Mouse (Mus musculus) testis, adult 2 months (tissue): ENCODE data around the gene Klhl32. TPM values are rescaled to one million over a fixed set of nuclear protein-coding genes. Genes with fewer than 3 reads are reported as not detected.

Source experiments
- H3K27ac ChIP-seq: fragments of 200-500 bp; 2 replicates; pipeline ENCODE4 v1.5.1; 2012; ENCODE audit warnings: low read depth, low read length; ENCODE audit not compliant: control insufficient read depth, insufficient read depth
- H3K27me3 ChIP-seq: fragments of 200-500 bp; 2 replicates; pipeline ENCODE4 v1.6.1; 2012; ENCODE audit warnings: mild to moderate bottlenecking, low read length, moderate library complexity; ENCODE audit not compliant: control insufficient read depth, insufficient read depth
- H3K36me3 ChIP-seq: fragments of 200-500 bp; 2 replicates; pipeline ENCODE4 v1.6.1; 2012; ENCODE audit warnings: mild to moderate bottlenecking, low read length; ENCODE audit not compliant: control insufficient read depth, insufficient read depth
- H3K4me1 ChIP-seq: fragments of 200-500 bp; 2 replicates; pipeline ENCODE4 v1.6.1; 2012; ENCODE audit warnings: low read length; ENCODE audit not compliant: control insufficient read depth, insufficient read depth
- H3K4me3 ChIP-seq: fragments of 200-500 bp; 2 replicates; pipeline ENCODE4 v1.5.1; 2012; ENCODE audit warnings: low read depth, mild to moderate bottlenecking, low read length, moderate library complexity, mixed read lengths; ENCODE audit not compliant: control insufficient read depth
- CTCF ChIP-seq: fragments of 200-500 bp; IDR thresholded peaks from 2 replicates; pipeline ENCODE4 v1.5.1; 2012; ENCODE audit warnings: low read depth, mild to moderate bottlenecking, inconsistent platforms, low read length, moderate library complexity; ENCODE audit not compliant: control insufficient read depth, insufficient read depth, insufficient replicate concordance
- POLR2A ChIP-seq: fragments of 200-500 bp; IDR thresholded peaks from 2 replicates; pipeline ENCODE4 v1.6.1; 2012; ENCODE audit warnings: low read depth, mild to moderate bottlenecking, inconsistent platforms, low read length, moderate library complexity; ENCODE audit not compliant: control insufficient read depth
- polyA plus RNA-seq: library from polyadenylated mRNA; depleted of rRNA; stranded (reverse); fragments of >200 nt; gene quantifications from 2 replicates; pipeline ENCODE4 v1.2.3, GENCODE M21; 2012

The Klhl32 gene
- polyA plus RNA-seq, 1 experiment: 2.4 TPM

DNA sequence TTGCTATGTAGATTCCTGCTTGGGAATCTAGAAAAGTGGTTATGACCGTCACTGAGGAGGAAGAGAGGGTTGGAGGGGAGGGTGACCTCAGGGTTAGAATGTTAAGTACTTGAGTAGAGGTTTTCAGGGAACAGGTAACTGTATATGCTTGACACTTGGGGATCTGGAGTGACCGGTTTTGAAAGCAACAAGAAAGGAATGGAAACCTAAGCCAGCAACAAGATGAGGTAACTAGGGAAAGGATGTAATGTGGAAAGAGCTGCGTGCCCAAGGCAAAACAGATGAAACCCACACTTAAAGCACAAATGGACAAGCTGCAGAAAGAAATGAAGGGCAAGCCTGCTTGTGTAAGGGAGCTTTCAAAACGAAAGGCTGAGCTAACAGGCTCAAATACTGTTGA lies 18.3 kb upstream of the Klhl32 start:
- no peak overlapping the region for H3K27ac ChIP-seq
- H3K36me3 ChIP-seq: no peaks in the 10 kb centered on the region
- H3K4me1 ChIP-seq: no peaks in the 10 kb centered on the region
- H3K4me3 ChIP-seq: no peak overlapping the region
- TF ChIP-seq POLR2A (no peak), CTCF (no peak)
- H3K27me3 ChIP-seq: no peaks in the 10 kb centered on the region

GRCm38 (mm10) chr4:24865691-24866090 lies 14.8 kb upstream of the Klhl32 start:
- Histone ChIP-seq H3K4me3 (no peak overlapping the region), H3K27me3 (no peaks in the 10 kb centered on the region), H3K27ac (no peak overlapping the region), H3K4me1 (no peaks in the 10 kb centered on the region), H3K36me3 (no peaks in the 10 kb centered on the region)
- TF ChIP-seq POLR2A (no peak), CTCF (no peak)

DNA sequence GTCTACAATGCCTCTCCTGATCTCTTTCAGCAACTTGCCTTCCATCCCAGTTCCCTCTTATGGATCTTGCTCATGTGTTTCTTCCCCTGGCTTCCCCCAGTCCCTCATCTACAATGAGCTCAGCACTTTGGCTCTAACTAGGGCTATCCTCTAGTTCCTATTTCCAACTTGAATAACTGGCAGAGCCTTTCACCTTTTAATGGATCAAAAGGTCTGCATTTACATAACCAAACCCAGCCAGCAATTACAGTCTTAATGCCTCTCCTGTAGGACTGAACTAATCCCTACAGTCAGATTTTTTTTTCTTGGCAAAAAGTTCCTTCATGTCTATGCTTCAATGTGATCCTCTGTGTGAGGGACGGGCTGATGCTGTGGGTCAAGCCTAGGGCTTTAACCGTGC lies 3.5 kb downstream of the Klhl32 start:
- peaks cover 3% of the 10 kb centered on the region for H3K4me1 ChIP-seq
- H3K4me3 ChIP-seq: no peak overlapping the region
- H3K27me3 ChIP-seq: no peaks in the 10 kb centered on the region
- H3K36me3 ChIP-seq: no peaks in the 10 kb centered on the region
- TF ChIP-seq POLR2A (no peak), CTCF (no peak)
- no peak overlapping the region for H3K27ac ChIP-seq

- H3K4me3 ChIP-seq: no peak overlapping the region
- H3K36me3 ChIP-seq: no peaks in the 10 kb centered on the region
- no peak overlapping the region for H3K27ac ChIP-seq
- no peaks in the 10 kb centered on the region for H3K27me3 ChIP-seq
- TF ChIP-seq CTCF (no peak), POLR2A (no peak)
- peaks cover 3% of the 10 kb centered on the region for H3K4me1 ChIP-seq
Observed at GRCm38 (mm10) chr4:24845546-24845945, 5.4 kb downstream of the Klhl32 start.

GRCm38 (mm10) chr4:24838567-24838966 lies 12.4 kb downstream of the Klhl32 start:
- Histone ChIP-seq H3K27me3 (no peaks in the 10 kb centered on the region), H3K4me1 (peaks cover 3% of the 10 kb centered on the region), H3K36me3 (no peaks in the 10 kb centered on the region), H3K4me3 (no peak overlapping the region), H3K27ac (no peak overlapping the region)
- TF ChIP-seq CTCF (no peak), POLR2A (no peak)

- Histone ChIP-seq H3K27me3 (no peaks in the 10 kb centered on the region), H3K27ac (no peak overlapping the region), H3K4me3 (no peak overlapping the region), H3K4me1 (peaks cover 3% of the 10 kb centered on the region), H3K36me3 (no peaks in the 10 kb centered on the region)
- TF ChIP-seq CTCF (no peak), POLR2A (no peak)
Observed at GRCm38 (mm10) chr4:24835555-24835954, 15.4 kb downstream of the Klhl32 start.

- Histone ChIP-seq H3K27me3 (no peaks in the 10 kb centered on the region), H3K4me3 (no peak overlapping the region), H3K4me1 (no peaks in the 10 kb centered on the region), H3K36me3 (no peaks in the 10 kb centered on the region), H3K27ac (no peak overlapping the region)
- TF ChIP-seq POLR2A (no peak), CTCF (no peak)
Observed at GRCm38 (mm10) chr4:24808316-24808715, 42.6 kb downstream of the Klhl32 start.

DNA sequence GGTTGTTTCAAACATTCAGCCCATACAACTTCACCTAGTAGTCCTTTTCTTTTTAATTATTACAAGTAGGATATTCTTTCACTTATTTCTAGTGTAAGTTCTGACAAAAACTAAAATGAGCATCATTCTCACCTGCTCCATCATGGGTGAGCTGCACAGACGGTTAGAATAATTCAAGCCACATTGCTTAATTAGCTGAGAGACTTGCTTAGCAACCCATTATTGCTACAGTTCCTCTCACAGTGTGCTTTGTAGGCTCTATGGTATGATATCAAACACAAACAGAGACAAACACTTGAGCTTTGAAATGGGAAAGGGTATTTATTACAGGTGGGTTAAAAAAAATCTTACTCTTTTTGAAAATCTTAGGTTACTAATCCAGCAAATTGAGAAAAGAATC lies 49.0 kb downstream of the Klhl32 start:
- TF ChIP-seq POLR2A: no peak
- no peak for TF ChIP-seq CTCF
- no peak overlapping the region for H3K4me3 ChIP-seq
- no peak overlapping the region for H3K27ac ChIP-seq
- H3K36me3 ChIP-seq: no peaks in the 10 kb centered on the region
- H3K27me3 ChIP-seq: no peaks in the 10 kb centered on the region
- H3K4me1 ChIP-seq: no peaks in the 10 kb centered on the region
